Mouse (Mus musculus): ENCODE measurements around the gene Shc2. TPM values are rescaled to one million over a fixed set of nuclear protein-coding genes. Genes with fewer than 3 reads are reported as not detected.

Shc2 gene
- polyA plus RNA-seq, 1 experiment from 2014 or later: 2.0 TPM

DNA sequence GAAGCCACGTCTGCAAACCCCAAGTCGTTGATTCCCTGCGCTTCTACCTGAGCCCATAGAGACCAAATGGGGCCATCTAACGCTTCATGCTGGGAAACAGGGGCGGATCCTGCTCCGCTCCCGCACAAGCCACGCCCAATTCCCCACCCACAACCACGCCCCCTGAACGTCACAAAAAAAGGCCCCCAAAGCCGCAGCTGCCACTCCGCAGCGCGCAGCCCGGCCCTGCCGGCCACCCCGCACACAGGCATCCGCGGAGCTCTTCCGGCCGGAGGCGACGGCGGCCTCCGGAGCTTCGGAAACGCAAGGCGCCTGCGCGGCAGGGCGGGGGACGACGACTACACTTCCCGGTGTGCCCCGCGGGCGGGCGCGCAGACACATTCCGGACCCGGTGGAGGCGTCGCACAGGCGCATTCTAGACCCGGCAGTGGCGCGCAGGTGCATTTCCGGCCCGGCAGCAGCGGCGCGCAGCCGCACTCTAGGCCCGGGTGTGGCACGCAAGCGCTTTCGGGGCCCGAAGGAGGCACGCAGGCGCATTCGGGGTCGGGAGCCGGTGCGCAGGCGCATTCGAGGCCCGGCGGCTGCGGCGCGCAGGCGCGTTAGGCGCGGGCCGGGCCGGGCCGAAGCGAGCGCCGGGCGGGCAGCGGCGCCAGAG, 44.0 kb upstream of the Shc2 start, which contains the start of gene Cdc34:
TSS of gene Cdc34 (plus strand) at position 605 of the 655 bp plus-strand sequence.
- WGBS: under 1% methylated on average over 83 of the region's 84 CpGs
- peak within 1 kb of the TSS; percentile 80 for H3K4me2 ChIP-seq (ENCODE audit: low read depth, low read length)

DNA sequence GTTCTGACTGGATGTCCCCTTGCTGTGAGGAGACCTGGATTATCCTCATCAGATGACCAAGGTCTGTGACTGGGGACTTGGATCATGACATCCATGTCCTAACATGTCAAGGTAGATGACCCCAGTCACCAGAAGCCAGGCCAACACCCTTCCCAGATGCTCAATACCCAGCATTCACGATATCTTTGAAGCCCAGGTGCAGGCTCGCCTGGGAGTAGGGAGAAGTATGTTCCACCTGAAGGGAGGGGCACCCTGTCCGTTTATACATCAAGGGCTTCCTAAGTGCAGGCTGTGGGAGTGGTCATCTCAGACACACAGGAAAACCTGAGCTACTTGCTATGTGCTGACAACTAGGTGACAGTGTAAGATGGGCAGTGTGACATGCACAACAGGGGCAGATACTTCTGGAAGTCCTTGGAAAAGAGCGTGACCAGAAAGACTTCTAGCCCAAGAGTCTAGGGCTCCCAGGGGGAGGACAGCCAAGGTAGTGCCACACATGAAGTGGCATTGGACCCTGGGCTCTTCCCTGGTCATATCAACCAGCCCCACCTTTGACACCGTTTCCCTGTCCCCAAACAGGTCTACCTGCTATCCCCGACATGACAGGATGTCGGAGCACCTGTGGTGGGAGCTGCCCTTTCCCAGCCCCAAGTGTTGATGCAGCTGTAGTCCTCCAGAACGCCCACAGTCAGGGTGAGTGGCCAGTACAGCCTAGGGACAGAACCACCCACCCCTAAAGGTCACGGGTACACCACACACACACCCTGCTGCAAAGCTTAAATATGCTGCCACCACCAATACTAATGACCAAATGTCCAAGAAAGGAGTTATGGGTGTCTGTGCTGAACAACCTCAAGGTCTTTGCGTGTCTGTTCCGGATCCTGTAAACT, 43.1 kb upstream of the Shc2 start:
- 33% methylated on average over 11 of the region's 11 CpGs for WGBS
- Histone ChIP-seq H3K4me3 (ENCODE audit: low read length) (peak overlapping the region; percentile 90), H3K27me3 (ENCODE audit: control insufficient read depth, insufficient read depth, low read length) (no peaks in the 10 kb centered on the region), H3K4me2 (ENCODE audit: low read depth, low read length) (peak overlapping the region; percentile 73), H3K9ac (ENCODE audit: low read length) (peak overlapping the region; percentile 56), H3K27ac (ENCODE audit: low read length) (peak overlapping the region; percentile 67), H3K4me1 (ENCODE audit: control insufficient read depth, insufficient read depth, low read length) (peaks cover 25% of the 10 kb centered on the region), H3K9me3 (replicated peaks; ENCODE audit: control insufficient read depth, low read length) (no peaks in the 10 kb centered on the region), H3K36me3 (ENCODE audit: control insufficient read depth, insufficient read depth) (peaks cover 16% of the 10 kb centered on the region)
- 0 out of 2 replicates have a peak, but pooled peaks have one; percentile 1 for ATAC-seq (replicated peaks; ENCODE audit: extremely low read depth, insufficient read depth, low FRiP score)

More for the DNA sequence above, 44.0 kb upstream of the Shc2 start, which contains the start of gene Cdc34:
- H3K4me1 ChIP-seq (ENCODE audit: control insufficient read depth, insufficient read depth, low read length): peaks cover 32% of the 10 kb centered on the region
- H3K27me3 ChIP-seq (ENCODE audit: control insufficient read depth, insufficient read depth, low read length): no peaks in the 10 kb centered on the region
- no peaks in the 10 kb centered on the region for H3K9me3 ChIP-seq (replicated peaks; ENCODE audit: control insufficient read depth, low read length)
- peak within 1 kb of the TSS; percentile 87 for H3K9ac ChIP-seq (ENCODE audit: low read length)
- peak within 1 kb of the TSS; percentile 90 for H3K4me3 ChIP-seq (ENCODE audit: low read length)
- ATAC-seq (replicated peaks; ENCODE audit: extremely low read depth, insufficient read depth, low FRiP score): peak; percentile 93
- H3K27ac ChIP-seq (ENCODE audit: low read length): peak within 1 kb of the TSS; percentile 91
- peaks cover 19% of the 10 kb centered on the region for H3K36me3 ChIP-seq (ENCODE audit: control insufficient read depth, insufficient read depth)

DNA sequence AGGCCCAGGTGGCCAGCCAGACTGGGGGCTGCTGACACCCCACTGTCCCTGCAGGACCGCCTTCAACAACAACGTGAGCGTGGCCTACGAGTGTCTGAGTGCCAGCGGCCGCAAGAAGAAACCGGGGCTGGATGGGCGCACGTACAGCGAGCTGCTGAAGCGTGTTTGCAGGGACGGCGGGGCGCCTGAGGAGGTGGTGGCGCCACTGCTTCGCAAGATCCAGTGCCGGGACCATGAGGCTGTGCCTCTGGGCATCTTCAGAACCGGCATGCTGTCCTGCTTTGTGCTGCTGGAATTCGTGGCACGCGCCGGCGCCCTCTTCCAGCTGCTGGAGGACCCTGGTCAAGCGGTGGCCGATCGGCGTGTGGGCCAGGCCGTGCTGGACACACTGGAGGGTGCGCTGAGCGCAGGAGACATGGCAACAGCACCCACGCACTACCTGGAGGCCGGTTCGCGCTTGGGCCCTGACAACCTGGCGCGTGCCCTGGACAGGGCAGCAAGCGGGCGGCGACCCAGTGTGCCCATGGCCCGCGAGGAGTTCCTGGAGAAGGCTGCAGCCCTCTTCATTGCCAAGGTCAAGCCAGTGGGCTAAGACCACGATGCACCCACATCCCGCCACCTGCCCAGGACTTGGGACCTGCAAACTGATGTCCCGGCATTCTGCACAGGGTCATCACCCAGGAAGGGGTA, 37.8 kb upstream of the Shc2 start:
- peaks cover 4% of the 10 kb centered on the region for H3K4me1 ChIP-seq (ENCODE audit: control insufficient read depth, insufficient read depth, low read length)
- H3K9ac ChIP-seq (ENCODE audit: low read length): no peak overlapping the region
- H3K27ac ChIP-seq (ENCODE audit: low read length): no peak overlapping the region
- 49% methylated on average over 44 of the region's 44 CpGs for WGBS
- H3K27me3 ChIP-seq (ENCODE audit: control insufficient read depth, insufficient read depth, low read length): no peaks in the 10 kb centered on the region
- no peak overlapping the region for H3K4me3 ChIP-seq (ENCODE audit: low read length)
- 0 out of 2 replicates have a peak, but pooled peaks cover 3% of the 10 kb centered on the region for H3K36me3 ChIP-seq (ENCODE audit: control insufficient read depth, insufficient read depth)
- no peak for ATAC-seq (replicated peaks; ENCODE audit: extremely low read depth, insufficient read depth, low FRiP score)
- no peaks in the 10 kb centered on the region for H3K9me3 ChIP-seq (replicated peaks; ENCODE audit: control insufficient read depth, low read length)
- no peak overlapping the region for H3K4me2 ChIP-seq (ENCODE audit: low read depth, low read length)

DNA sequence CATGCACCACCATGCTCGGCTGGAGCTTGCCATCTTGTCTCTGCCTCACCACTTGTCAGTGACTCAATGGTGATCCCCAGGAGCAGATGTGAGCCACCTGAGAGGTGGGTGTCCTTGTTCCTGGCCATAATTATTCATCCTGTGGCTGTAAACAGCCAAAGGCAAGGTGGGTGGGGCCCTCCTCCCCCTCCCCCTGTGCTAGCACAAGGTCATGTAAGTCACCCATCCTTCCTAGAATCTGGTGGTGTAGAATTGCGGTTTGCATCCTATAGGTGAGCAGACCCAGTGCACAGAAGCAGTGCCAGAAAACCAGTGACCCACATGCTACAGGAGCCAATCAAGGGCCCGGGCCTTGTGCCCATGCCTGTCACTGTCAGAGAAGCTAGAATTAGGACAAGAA, 35.3 kb upstream of the Shc2 start:
- Histone ChIP-seq H3K36me3 (ENCODE audit: control insufficient read depth, insufficient read depth) (0 out of 2 replicates have a peak, but pooled peaks cover 3% of the 10 kb centered on the region), H3K9me3 (replicated peaks; ENCODE audit: control insufficient read depth, low read length) (no peaks in the 10 kb centered on the region), H3K27ac (ENCODE audit: low read length) (no peak overlapping the region), H3K9ac (ENCODE audit: low read length) (no peak overlapping the region), H3K27me3 (ENCODE audit: control insufficient read depth, insufficient read depth, low read length) (no peaks in the 10 kb centered on the region), H3K4me2 (ENCODE audit: low read depth, low read length) (no peak overlapping the region), H3K4me1 (ENCODE audit: control insufficient read depth, insufficient read depth, low read length) (peaks cover 14% of the 10 kb centered on the region), H3K4me3 (ENCODE audit: low read length) (no peak overlapping the region)
- WGBS: 90% methylated on average over 3 of the region's 3 CpGs
- no peak for ATAC-seq (replicated peaks; ENCODE audit: extremely low read depth, insufficient read depth, low FRiP score)

DNA sequence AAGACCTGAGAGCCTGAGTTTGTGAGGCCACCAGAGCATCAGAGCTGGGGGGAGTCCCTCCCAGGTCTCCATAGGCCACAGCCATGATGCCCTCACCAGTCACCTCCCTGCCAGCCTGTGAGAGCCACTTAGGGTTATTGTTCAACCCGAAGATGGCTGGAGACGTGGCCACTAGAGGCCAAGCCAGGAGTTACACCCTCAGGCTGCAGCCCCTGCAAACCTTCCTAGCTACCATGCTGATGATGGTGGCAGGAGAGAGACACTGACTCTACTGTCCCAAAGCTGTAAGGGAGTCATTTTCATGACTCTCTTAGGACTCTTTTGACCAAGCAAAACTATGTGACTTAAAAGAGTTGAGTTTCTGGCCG, 34.4 kb upstream of the Shc2 start:
- WGBS: 61% methylated on average over 3 of the region's 3 CpGs

DNA sequence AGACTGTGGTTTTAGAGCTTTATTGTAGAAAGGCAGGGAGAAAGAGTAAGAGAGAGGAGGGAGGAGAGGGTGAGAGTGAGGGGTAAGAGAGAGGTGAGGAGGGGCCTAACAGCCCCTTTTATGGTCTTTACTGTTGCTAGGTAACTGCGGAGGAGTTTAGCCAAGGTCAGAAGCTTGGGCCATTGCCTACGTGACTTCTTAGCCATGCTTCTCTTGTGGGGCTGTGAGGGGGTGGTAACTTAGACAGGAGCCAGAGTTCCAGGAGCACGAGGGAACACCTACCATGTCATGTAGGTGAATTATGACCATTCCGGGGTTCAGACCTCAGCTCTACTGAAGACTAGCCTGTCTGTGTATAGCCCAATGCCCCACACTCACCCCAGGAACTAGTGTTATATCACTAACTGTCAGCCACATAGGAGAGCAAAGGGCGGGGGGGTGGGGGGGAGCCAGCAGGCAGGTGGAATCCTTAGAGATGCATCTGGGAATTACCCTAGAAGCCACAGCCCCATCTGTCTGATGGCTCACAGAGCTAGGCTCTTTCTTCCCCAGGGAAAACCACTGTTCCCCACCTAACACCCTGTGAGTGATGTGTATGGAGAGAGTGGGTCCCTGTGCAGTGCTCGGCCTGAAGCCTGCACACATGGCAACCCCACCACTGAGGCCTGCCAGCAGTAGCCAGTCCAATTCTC, 33.8 kb upstream of the Shc2 start:
- Histone ChIP-seq H3K27ac (ENCODE audit: low read length) (no peak overlapping the region), H3K4me1 (ENCODE audit: control insufficient read depth, insufficient read depth, low read length) (peaks cover 14% of the 10 kb centered on the region), H3K9ac (ENCODE audit: low read length) (no peak overlapping the region), H3K9me3 (replicated peaks; ENCODE audit: control insufficient read depth, low read length) (no peaks in the 10 kb centered on the region), H3K4me3 (ENCODE audit: low read length) (no peak overlapping the region), H3K36me3 (ENCODE audit: control insufficient read depth, insufficient read depth) (0 out of 2 replicates have a peak, but pooled peaks cover 3% of the 10 kb centered on the region), H3K4me2 (ENCODE audit: low read depth, low read length) (no peak overlapping the region), H3K27me3 (ENCODE audit: control insufficient read depth, insufficient read depth, low read length) (no peaks in the 10 kb centered on the region)
- ATAC-seq (replicated peaks; ENCODE audit: extremely low read depth, insufficient read depth, low FRiP score): no peak
- WGBS: 72% methylated on average over 6 of the region's 6 CpGs

More for the DNA sequence above, 34.4 kb upstream of the Shc2 start:
- H3K4me1 ChIP-seq (ENCODE audit: control insufficient read depth, insufficient read depth, low read length): peaks cover 14% of the 10 kb centered on the region
- no peaks in the 10 kb centered on the region for H3K27me3 ChIP-seq (ENCODE audit: control insufficient read depth, insufficient read depth, low read length)
- H3K27ac ChIP-seq (ENCODE audit: low read length): no peak overlapping the region
- H3K4me2 ChIP-seq (ENCODE audit: low read depth, low read length): no peak overlapping the region
- no peak overlapping the region for H3K9ac ChIP-seq (ENCODE audit: low read length)
- H3K4me3 ChIP-seq (ENCODE audit: low read length): no peak overlapping the region
- no peak for ATAC-seq (replicated peaks; ENCODE audit: extremely low read depth, insufficient read depth, low FRiP score)
- H3K36me3 ChIP-seq (ENCODE audit: control insufficient read depth, insufficient read depth): 0 out of 2 replicates have a peak, but pooled peaks cover 3% of the 10 kb centered on the region
- H3K9me3 ChIP-seq (replicated peaks; ENCODE audit: control insufficient read depth, low read length): no peaks in the 10 kb centered on the region

DNA sequence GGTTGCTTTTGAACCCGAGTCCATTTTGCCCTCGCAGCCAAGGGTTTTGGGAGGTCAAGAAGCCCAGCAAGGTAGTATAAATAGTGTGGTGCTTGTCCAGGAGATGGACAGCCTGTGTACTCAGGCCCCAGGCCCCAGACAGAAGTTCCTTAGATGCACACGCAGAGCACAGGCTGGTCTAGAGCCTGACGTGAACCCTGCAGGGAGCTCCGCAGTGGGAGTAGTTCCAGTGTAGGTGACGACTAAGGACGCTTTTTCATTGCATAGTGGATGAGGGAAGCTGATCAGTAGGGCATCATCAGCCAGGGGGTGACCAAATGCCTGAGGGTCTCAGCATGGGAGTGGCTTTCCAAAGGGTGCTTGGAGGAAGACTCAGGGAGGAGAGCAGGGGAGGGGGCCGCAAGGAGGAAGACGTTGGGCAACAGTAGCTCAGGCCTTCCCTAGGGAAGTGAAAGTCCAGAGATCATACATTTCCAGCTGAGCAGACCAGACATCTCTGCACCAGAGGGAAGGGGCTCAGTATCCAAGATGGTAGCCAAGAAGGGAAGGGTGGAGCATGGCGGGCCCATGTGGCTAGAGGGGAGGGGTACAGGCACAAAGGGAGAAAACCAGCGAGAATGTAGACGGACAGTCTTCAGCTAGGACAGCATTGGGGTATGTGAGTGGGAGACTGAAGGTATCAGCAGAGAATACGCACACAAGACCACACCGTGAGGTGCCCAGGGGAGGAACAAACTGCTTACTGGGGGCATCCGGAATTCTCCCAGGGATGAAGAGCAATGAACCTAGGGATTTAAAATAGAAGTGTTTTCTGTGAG, 32.6 kb upstream of the Shc2 start:
- peak overlapping the region; percentile 89 for H3K4me2 ChIP-seq (ENCODE audit: low read depth, low read length)
- H3K27ac ChIP-seq (ENCODE audit: low read length): peak overlapping the region; percentile 94
- H3K36me3 ChIP-seq (ENCODE audit: control insufficient read depth, insufficient read depth): no peaks in the 10 kb centered on the region
- no peaks in the 10 kb centered on the region for H3K9me3 ChIP-seq (replicated peaks; ENCODE audit: control insufficient read depth, low read length)
- peak overlapping the region; percentile 99 for H3K4me3 ChIP-seq (ENCODE audit: low read length)
- H3K4me1 ChIP-seq (ENCODE audit: control insufficient read depth, insufficient read depth, low read length): peaks cover 14% of the 10 kb centered on the region
- 0 out of 2 replicates have a peak, but pooled peaks have one; percentile 4 for ATAC-seq (replicated peaks; ENCODE audit: extremely low read depth, insufficient read depth, low FRiP score)
- WGBS: 36% methylated on average over 15 of the region's 15 CpGs
- peak overlapping the region; percentile 91 for H3K9ac ChIP-seq (ENCODE audit: low read length)
- H3K27me3 ChIP-seq (ENCODE audit: control insufficient read depth, insufficient read depth, low read length): 0 out of 2 replicates have a peak, but pooled peaks cover 2% of the 10 kb centered on the region
